Mouse (Mus musculus) heart, embryonic 14.5 days (tissue): ENCODE results near the gene Crkl. TPM values are rescaled to one million over a fixed set of nuclear protein-coding genes. Genes with fewer than 3 reads are reported as not detected.
"Not testable (repeated sequence)": the region's sequence is repeated elsewhere in the genome, so short reads cannot be mapped to it uniquely, and the experiment has no call there.

ENCODE experiments used
- ATAC-seq: fragments of 200-750 bp; cut with Nextera tagmentation; 2 replicates; pipeline ENCODE4 v1.8.0; 2017; ENCODE audit warnings: low read depth, moderate TSS enrichment; ENCODE audit not compliant: insufficient number of reproducible peaks, insufficient read depth, low FRiP score
- H3K27ac ChIP-seq, 2 experiments: fragments of 200-500 bp in 1 of 2; fragments of 300-500 bp in 1 of 2; sonication (generic) in 1 of 2; replicated peaks in 1 of 2; 2 replicates each; pipeline ENCODE4 v1.5.1; 2012 to 2014; ENCODE audit warnings: low read depth in 2 of 2, low read length in 2 of 2, control low read depth in 1 of 2, mild to moderate bottlenecking in 1 of 2, mixed read lengths in 1 of 2; ENCODE audit not compliant: control insufficient read depth in 1 of 2, insufficient read depth in 1 of 2
- H3K27me3 ChIP-seq: fragments of 300-500 bp; sonication (generic); 2 replicates; pipeline ENCODE4 v1.6.1; 2014; ENCODE audit warnings: mild to moderate bottlenecking, low read length, control low read depth; ENCODE audit not compliant: control insufficient read depth, insufficient read depth
- H3K36me3 ChIP-seq: fragments of 300-500 bp; sonication (generic); 2 replicates; pipeline ENCODE4 v1.6.1; 2014; ENCODE audit warnings: mild to moderate bottlenecking, control low read depth, low read length, mixed read lengths; ENCODE audit not compliant: control insufficient read depth, insufficient read depth
- H3K4me1 ChIP-seq, 2 experiments: fragments of 200-500 bp in 1 of 2; fragments of 300-500 bp in 1 of 2; sonication (generic) in 1 of 2; 2 replicates each; pipeline ENCODE4 v1.6.1; 2012 to 2014; ENCODE audit warnings: low read length in 2 of 2, control low read depth in 1 of 2, mixed read lengths in 1 of 2; ENCODE audit not compliant: control insufficient read depth in 2 of 2, insufficient read depth in 2 of 2
- H3K4me2 ChIP-seq: fragments of 300-500 bp; sonication (generic); 2 replicates; pipeline ENCODE4 v1.6.1; 2014; ENCODE audit warnings: mild to moderate bottlenecking, low read length
- H3K4me3 ChIP-seq, 2 experiments: fragments of 200-500 bp in 1 of 2; fragments of 300-500 bp in 1 of 2; sonication (generic) in 1 of 2; 2 replicates each; pipeline ENCODE4 v1.5.1; 2012 to 2014; ENCODE audit warnings: low read length in 2 of 2, mild to moderate bottlenecking in 2 of 2, control low read depth in 1 of 2, low read depth in 1 of 2, moderate library complexity in 1 of 2; ENCODE audit not compliant: control insufficient read depth in 1 of 2, insufficient read depth in 1 of 2
- H3K9ac ChIP-seq: fragments of 300-500 bp; sonication (generic); 2 replicates; pipeline ENCODE4 v1.6.1; 2014; ENCODE audit warnings: mild to moderate bottlenecking, low read length
- H3K9me3 ChIP-seq: fragments of 300-500 bp; sonication (generic); 2 replicates; pipeline ENCODE4 v1.6.1; 2016; ENCODE audit warnings: low read length, control low read depth; ENCODE audit not compliant: control insufficient read depth
- WGBS: fragments of 180-500 bp; shearing (Covaris S2); extraction: QIAGEN DNeasy Blood & Tissue Kit; methylation state at CpG from one replicate; pipeline ENCODE4 v1.1.7; 2014; 5-methylcytosine and 5-hydroxymethylcytosine counted together
- polyA plus RNA-seq: library from polyadenylated mRNA; unstranded; fragments of >200 nt; fragmentation: Nextera tagmentation; extraction: Ambion mirVana; gene quantifications from 2 replicates; pipeline ENCODE4 v1.2.1, GENCODE M21; 2014

Gene Crkl
- polyA plus RNA-seq, 1 experiment from 2014 or later: 40.7 TPM

DNA sequence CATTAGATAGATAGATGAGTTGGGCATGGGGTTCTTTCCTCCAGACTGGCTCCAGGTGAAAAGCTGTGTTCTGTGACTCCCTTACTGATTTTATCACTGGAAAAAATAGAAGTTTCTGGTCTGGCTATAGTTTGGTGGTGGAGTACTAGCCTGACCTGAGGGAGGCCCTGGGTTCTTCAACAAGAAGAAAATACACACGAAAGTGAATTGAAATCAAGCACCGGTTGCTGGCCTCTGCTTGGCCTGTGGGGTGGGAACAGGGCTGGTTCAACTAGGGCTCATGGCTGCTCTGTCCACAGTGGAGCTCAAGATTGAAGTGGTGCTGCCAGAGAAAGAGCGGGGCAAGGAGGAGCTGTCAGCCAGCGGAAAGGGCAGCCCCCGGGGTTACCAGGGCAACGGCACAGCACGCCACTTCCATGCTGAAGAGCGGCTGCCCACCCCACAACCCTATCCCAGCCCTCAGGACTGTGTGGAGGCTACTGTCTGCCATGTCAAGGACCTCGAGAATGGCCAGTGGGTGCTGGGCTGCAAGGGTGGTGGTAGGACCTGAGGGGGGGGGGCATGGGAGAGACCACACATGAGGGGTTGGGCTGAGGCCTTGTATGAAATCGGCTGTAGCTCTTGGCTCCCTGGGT lies 47.6 kb downstream of the Crkl start:
- H3K4me3 ChIP-seq: no peak overlapping the region
- no peaks in the 10 kb centered on the region for H3K36me3 ChIP-seq
- H3K27ac ChIP-seq: no peak overlapping the region
- H3K9me3 ChIP-seq: no peaks in the 10 kb centered on the region
- no peaks in the 10 kb centered on the region for H3K27me3 ChIP-seq
- ATAC-seq: no peak
- H3K4me2 ChIP-seq: no peak overlapping the region
- WGBS: 35% methylated on average over 10 of the region's 10 CpGs
- no peak overlapping the region for H3K9ac ChIP-seq
- peaks cover 13 to 15% of the 10 kb centered on the region in 2 experiments for H3K4me1 ChIP-seq

DNA sequence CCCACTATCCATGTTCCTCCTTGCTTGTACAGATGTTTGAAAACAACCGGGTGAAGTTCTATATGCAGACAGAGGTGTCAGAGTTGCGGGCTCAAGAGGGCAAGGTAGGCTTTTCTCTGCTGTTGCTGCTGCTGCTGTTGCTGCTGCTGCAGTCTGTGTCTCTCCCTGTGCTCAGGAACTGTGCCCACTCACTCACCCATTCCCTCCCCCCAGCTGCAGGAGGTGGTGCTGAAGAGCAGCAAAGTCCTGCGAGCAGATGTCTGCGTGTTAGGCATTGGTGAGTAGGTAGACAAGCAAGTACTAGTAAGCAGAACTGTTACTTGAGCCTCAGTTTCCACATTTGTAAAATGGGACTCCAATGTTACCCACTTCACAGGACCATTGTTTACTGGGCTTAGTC lies 50.9 kb downstream of the Crkl start:
- WGBS: 40% methylated on average over 4 of the region's 4 CpGs
- H3K4me2 ChIP-seq: no peak overlapping the region
- H3K9me3 ChIP-seq: no peaks in the 10 kb centered on the region
- H3K4me3 ChIP-seq: no peak overlapping the region
- no peak overlapping the region for H3K9ac ChIP-seq
- no peak overlapping the region for H3K27ac ChIP-seq
- ATAC-seq: no peak
- peaks cover under 1 to 5% of the 10 kb centered on the region in 2 experiments; a peak in 1 of 4 replicates for H3K4me1 ChIP-seq
- H3K36me3 ChIP-seq: no peaks in the 10 kb centered on the region
- no peaks in the 10 kb centered on the region for H3K27me3 ChIP-seq

DNA sequence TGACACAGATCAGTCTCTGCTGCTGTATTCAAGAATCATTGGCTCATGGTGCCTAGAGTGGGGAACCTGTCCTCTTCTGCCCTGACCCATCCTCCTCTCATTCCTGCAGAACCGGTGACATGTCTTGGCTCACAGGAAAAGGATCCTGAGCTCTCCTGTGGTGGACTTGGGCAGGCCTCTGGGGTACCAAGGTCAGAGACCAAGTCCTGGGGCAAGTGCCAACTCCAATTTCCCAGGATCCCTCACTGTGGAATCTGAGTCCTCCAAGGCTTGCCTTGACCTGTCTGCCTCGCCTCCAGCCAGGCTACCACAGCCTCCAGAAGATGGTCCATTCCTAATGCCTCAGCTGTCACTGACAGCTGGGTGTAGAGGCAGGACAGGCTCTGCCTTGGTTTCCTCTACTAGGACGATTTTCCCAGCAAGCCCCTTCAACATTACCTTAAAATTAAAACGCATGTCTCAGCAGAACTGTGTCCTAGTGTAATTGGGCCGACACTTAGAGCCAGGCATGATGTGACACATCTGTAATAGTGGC lies 55.3 kb downstream of the Crkl start:
- WGBS: 82% methylated on average over 5 of the region's 5 CpGs
- no peak overlapping the region for H3K4me2 ChIP-seq

GRCm38 (mm10) chr16:17508031-17508430 lies 56.2 kb downstream of the Crkl start:
- Histone ChIP-seq H3K4me3 (peak overlapping the region; percentile 65 to 75), H3K9ac (peak overlapping the region; percentile 85), H3K4me2 (peak overlapping the region; percentile 76), H3K36me3 (peaks cover 18% of the 10 kb centered on the region), H3K4me1 (peaks cover 4 to 11% of the 10 kb centered on the region in 2 experiments), H3K27ac (peak overlapping the region; percentile 96 to 99; a peak in 2 of 4 replicates)
- H3K27me3 ChIP-seq, ATAC-seq, H3K9me3 ChIP-seq: not testable (repeated sequence)
- WGBS: 26% methylated on average over 3 of the region's 3 CpGs

More for the DNA sequence above, 55.3 kb downstream of the Crkl start:
- Histone ChIP-seq H3K27me3 (no peaks in the 10 kb centered on the region), H3K9me3 (no peaks in the 10 kb centered on the region), H3K27ac (no peak overlapping the region), H3K9ac (no peak overlapping the region), H3K4me3 (no peak overlapping the region), H3K36me3 (peaks cover 9% of the 10 kb centered on the region), H3K4me1 (peaks cover 8 to 11% of the 10 kb centered on the region in 2 experiments)
- ATAC-seq: no peak

DNA sequence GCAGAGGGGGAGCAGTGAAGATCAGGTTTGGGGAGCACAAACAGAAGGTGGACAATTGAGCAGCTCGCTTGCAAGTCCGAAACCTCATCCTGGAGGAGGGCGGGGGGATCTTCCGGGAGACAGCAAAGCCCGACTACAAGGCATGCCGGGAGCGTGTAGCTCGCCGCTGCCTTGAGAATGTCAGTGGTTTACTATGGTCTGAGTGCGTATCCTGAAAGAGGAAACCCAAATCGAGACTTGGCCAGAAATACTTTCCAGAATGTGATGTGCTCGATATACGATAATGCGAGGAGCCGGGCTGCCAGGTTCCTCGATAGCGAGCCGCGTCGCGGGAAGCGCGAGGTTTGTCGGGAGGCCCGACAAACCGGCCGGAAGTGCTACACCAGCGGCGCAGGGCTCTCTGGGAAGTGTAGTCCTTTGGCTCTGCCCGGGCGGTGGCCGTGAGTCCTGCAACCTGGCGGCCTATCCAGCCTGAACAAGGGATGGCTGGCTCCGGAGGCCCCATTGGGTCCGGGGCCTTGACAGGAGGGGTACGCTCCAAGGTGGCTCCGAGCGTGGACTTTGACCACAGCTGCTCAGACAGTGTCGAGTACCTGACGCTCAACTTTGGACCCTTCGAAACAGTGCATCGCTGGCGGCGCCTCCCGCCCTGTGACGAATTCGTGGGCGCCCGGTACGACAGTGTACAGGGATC lies 56.9 kb downstream of the Crkl start, which contains the start of gene Lztr1:
Gene Lztr1 (plus strand): TSS at position 143 of the 694 bp plus-strand sequence.
- under 1% methylated on average over 50 of the region's 50 CpGs for WGBS
- H3K36me3 ChIP-seq: peaks cover 25% of the 10 kb centered on the region
- peak within 1 kb of the TSS; percentile 85 for H3K9ac ChIP-seq
- H3K4me3 ChIP-seq: peak within 1 kb of the TSS; percentile 65 to 75
- no peaks in the 10 kb centered on the region for H3K27me3 ChIP-seq
- no peaks in the 10 kb centered on the region for H3K9me3 ChIP-seq
- H3K27ac ChIP-seq: peak within 1 kb of the TSS; percentile 96 to 99
- peak within 1 kb of the TSS; percentile 76 for H3K4me2 ChIP-seq
- H3K4me1 ChIP-seq: peaks cover 4 to 11% of the 10 kb centered on the region in 2 experiments
- peak; percentile 90 for ATAC-seq

- WGBS: 9% methylated on average over 9 of the region's 9 CpGs
- Histone ChIP-seq H3K27ac (peak overlapping the region in 1 of 2 experiments; percentile 96; a peak in 2 of 4 replicates), H3K9ac (peak overlapping the region; percentile 85), H3K9me3 (no peaks in the 10 kb centered on the region), H3K4me3 (peak overlapping the region; percentile 65 to 75), H3K36me3 (peaks cover 28% of the 10 kb centered on the region), H3K4me2 (peak overlapping the region; percentile 76), H3K4me1 (peaks cover 4 to 11% of the 10 kb centered on the region in 2 experiments), H3K27me3 (no peaks in the 10 kb centered on the region)
- ATAC-seq: peak; percentile 3
Measured at GRCm38 (mm10) chr16:17509240-17509597, 57.4 kb downstream of the Crkl start.

GRCm38 (mm10) chr16:17510143-17510542 lies 58.4 kb downstream of the Crkl start:
- H3K36me3 ChIP-seq: peaks cover 34% of the 10 kb centered on the region
- H3K27ac ChIP-seq: no peak overlapping the region
- no peaks in the 10 kb centered on the region for H3K9me3 ChIP-seq
- H3K4me2 ChIP-seq: peak overlapping the region; percentile 76
- ATAC-seq: no peak
- peaks cover 4 to 11% of the 10 kb centered on the region in 2 experiments for H3K4me1 ChIP-seq
- H3K9ac ChIP-seq: no peak overlapping the region
- H3K4me3 ChIP-seq: no peak overlapping the region
- WGBS: 97% methylated on average over 2 of the region's 2 CpGs
- H3K27me3 ChIP-seq: no peaks in the 10 kb centered on the region
